Comparison of ENCODE assay signal across 23 mouse cellular contexts in genomic region chr9:58341795-58342194, GRCm38 (mm10). TPM values are rescaled to one million over a fixed set of nuclear protein-coding genes. Genes with fewer than 3 reads are reported as not detected.
"Had no signal": no experiment of that assay in that cellular context is flagged by ENCODE, and none has a peak within 500 bp of the region (broad histone marks: within the 10 kb centered on the region; RNA-seq: fewer than 3 reads in every experiment).

No protein-coding gene starts in this region.

- H3K9me3 ChIP-seq: kidney, embryonic 15.5 days; midbrain, embryonic 10.5 days; neural tube, embryonic 13.5 days; stomach, embryonic 15.5 days had no signal

- H3K27ac ChIP-seq: kidney, embryonic 15.5 days; midbrain, embryonic 10.5 days; neural tube, embryonic 13.5 days; stomach, embryonic 15.5 days had no signal

- ATAC-seq: intestine, embryonic 16.5 days had no signal

- H3K36me3 ChIP-seq: kidney, embryonic 15.5 days; midbrain, embryonic 10.5 days; neural tube, embryonic 13.5 days; stomach, embryonic 15.5 days had no signal

- H3K4me3 ChIP-seq: kidney, embryonic 15.5 days; midbrain, embryonic 10.5 days; neural tube, embryonic 13.5 days; stomach, embryonic 15.5 days had no signal

- H3K9ac ChIP-seq: kidney, embryonic 15.5 days; neural tube, embryonic 13.5 days; stomach, embryonic 15.5 days had no signal

- H3K27me3 ChIP-seq: kidney, embryonic 15.5 days; neural tube, embryonic 13.5 days; stomach, embryonic 15.5 days had no signal

- H3K4me2 ChIP-seq: kidney, embryonic 15.5 days; liver, embryonic 11.5 days; neural tube, embryonic 13.5 days; stomach, embryonic 15.5 days had no signal

- DNase-seq: kidney, adult 2 months; kidney, postnatal 14 days; layer of hippocampus, adult 9-11 months; layer of hippocampus, postnatal 36 days; lung, postnatal 10 days; lung, postnatal 4 days; midbrain, embryonic 14.5 days; retina, postnatal 1 day; right cerebral cortex, postnatal 14 days; thymus, postnatal 36 days had no signal

RNA-seq across cellular contexts. Expression of gene Tbc1d21, which starts 28.5 kb away (rescaled TPM):
- total RNA-seq: layer of hippocampus, postnatal 36 days; left cerebral cortex, postnatal 36 days; megakaryocyte, adult 5-6 weeks had no signal
- polyA plus RNA-seq: intestine, embryonic 16.5 days; kidney, adult 2 months; kidney, embryonic 15.5 days; large intestine, adult 2 months; limb, embryonic 14.5 days; liver, embryonic 11.5 days; liver, embryonic 16.5 days; midbrain, embryonic 10.5 days; midbrain, embryonic 14.5 days; neural tube, embryonic 13.5 days; spleen, adult 2 months; stomach, embryonic 15.5 days; thymus, postnatal 0 days had no signal
